Mouse (Mus musculus) cerebellum, adult 11-12 months (tissue): ENCODE measurements at regions not wholly inside any gene's neighbourhood (a gene's known extent, or its start where the extent isn't known, plus 50 kb on each side); places are given as distances from the start of the nearest gene placed in this dataset.
"Not testable (repeated sequence)": the region's sequence is repeated elsewhere in the genome, so short reads cannot be mapped to it uniquely, and the experiment has no call there.

Experiments used
- DNase-seq: peaks from one replicate; pipeline ENCODE4 v3.0.0; 2022

- no peak for DNase-seq
These were observed 75.0 kb downstream of the Suds3 start for GRCm38 (mm10) chr5:117040878-117041277.

GRCm38 (mm10) chr5:117037261-117037660 is 78.7 kb downstream of the Suds3 start:
- no peak for DNase-seq

GRCm38 (mm10) chr5:117032130-117032529 is 83.8 kb downstream of the Suds3 start:
- DNase-seq = peak; percentile 91

DNA sequence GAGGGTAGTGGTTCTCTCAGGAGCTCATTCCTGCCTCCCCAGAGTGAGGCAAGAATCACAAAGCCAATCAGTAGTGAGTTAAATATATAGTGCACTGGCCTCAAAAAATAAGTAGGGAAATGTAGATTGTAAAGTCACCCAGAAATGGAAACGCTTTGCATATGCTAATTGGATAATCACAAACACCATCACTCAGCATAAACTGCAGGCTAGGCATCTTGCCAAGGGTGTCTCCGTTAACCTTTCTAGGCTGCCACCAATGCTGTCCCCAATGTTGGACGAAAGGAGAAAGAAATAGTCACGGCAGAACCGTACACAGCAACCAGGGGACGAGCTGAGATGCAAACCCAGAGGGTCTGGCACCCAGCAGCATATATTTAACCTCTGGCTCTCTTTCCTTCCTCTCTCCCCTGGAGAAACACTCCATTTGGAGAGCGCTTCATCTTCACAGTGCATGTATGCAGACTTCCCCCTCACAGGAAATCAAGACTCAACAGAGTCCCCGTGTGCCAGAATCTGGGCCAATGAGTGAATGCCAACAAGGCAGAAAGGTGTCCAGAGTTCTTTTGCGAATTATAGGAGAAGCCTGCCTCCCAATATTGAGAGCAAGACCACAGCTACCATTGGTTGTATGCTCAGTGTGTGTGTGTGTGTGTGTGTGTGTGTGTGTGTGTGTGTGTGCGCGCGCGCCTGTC is 90.1 kb downstream of the Suds3 start:
- DNase-seq = no peak

- no peak for DNase-seq
These were observed 97.3 kb downstream of the Suds3 start for GRCm38 (mm10) chr5:117018419-117019150.

DNA sequence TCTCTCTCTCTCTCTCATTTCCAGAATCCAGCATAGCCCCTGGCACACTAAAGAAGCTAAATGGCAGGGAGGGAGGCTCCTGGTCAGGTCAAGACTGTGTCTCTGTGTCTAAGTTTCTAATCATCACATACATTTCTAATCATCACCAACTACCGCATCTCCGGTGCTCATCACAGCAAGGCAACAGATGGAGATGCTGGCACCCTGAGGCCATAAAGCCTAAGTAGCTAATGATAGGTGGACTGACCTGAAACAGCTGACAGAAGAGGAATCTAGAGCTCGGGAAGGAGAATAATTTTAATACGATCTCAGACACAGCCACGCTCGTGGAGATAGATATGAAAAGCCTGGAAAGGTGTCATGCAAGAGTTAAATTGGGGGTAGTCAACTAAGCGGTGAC is 104.8 kb downstream of the Suds3 start:
- peak; percentile 67 for DNase-seq

DNA sequence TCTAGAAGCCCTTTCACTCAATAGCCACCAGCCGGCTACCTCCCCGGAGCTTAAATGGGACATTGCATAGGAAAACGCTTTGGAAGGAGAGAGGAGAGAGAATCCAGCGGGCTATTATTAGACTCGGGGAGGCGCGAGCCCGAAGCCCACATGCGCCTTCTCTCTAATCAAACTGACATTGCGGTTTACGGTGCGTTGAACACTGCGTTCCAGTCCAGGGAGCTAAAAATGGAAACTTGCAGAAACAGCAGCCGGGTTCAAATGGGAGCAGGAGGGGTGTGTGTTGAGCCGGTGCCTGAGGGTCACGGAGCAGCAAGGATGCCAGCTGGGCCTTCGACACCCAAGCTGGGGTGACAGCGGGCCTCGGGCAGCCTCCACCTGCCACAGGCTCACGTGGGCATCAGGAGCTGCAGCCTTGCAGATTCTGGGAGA is 115.1 kb downstream of the Suds3 start:
- peak; percentile 87 for DNase-seq

DNA sequence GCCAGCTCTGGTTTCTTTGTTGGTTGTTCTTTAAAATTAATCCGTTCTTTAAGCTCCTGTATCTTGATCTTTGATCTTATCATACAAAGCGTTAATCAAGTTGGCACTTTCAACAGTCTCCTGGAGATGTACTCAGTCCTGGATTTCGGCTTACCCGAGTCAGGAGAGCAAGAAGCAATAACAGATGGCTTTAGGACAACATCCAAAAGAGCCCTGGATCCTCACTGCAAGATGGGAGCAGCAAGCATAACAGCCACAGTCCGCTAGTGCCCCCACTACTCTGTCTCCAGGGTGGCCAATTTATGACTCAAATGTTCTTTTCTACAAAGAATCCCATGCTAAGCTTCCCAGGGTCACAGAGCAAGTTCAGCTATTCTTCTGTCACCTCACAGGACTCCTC is 121.4 kb downstream of the Suds3 start:
- DNase-seq = no peak

DNA sequence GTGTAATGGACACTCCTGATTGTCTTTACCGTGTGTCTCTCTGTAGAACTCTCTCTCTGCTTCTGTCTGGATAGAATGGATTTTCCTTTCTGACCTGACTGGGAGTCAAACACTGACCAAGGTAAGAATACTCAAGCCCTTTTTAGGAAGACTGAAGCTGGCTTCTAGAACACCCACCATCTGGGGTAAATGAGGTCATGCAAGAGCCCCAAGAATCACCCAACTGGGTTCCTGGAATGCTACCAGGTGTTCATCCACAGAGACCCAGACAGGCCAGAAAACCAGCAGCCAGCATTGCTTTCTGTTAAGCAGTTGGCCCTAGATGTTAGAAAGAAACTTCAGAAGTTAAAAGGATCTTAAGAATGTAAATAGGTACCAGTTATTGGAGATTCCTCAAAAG is 122.2 kb downstream of the Suds3 start:
- DNase-seq = peak; percentile 61

GRCm38 (mm10) chr5:116991461-116991860 is 124.5 kb downstream of the Suds3 start:
- DNase-seq = peak; percentile 84

GRCm38 (mm10) chr5:116971474-116971873 is 144.4 kb downstream of the Suds3 start:
- not testable (repeated sequence) for DNase-seq

DNA sequence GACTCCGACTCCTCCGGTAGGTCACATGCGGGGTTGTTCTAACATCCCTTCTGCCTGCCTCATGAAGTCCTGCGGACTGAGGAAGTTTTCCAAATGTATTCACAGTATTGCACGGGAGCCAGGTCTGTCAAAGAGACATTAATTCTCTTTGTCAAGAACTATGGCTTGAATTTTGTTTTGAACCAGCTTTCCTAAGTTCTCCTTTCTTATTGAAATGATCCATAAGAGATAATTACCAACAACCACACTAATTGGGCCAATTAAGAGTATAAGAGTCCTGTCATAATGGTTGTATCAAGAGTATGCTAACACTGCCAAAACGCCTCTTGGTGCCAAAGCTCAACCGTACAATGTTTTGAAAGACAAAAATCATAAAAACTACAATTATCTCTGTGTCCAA is 151.7 kb downstream of the Suds3 start:
- DNase-seq = no peak

DNA sequence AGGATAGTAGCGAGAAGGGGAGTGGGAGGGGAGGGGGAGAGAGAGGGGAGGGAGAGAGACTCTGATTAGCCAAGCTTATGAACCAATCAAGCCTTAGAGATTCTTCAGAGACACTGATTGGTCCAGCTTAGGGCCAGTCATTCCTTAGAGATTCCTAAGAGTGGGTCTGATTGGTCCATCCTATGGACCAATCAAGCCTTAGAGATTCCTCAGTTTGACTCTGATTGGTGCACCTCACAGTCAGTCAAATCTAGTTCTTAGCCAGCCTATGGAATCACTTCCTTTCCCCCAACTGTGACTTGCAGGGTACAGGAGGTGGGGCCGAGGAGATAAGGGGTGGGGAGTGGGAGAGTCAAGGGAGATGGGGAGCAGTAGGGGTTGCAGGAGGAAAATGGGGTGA is 152.8 kb downstream of the Suds3 start:
- no peak for DNase-seq

DNA sequence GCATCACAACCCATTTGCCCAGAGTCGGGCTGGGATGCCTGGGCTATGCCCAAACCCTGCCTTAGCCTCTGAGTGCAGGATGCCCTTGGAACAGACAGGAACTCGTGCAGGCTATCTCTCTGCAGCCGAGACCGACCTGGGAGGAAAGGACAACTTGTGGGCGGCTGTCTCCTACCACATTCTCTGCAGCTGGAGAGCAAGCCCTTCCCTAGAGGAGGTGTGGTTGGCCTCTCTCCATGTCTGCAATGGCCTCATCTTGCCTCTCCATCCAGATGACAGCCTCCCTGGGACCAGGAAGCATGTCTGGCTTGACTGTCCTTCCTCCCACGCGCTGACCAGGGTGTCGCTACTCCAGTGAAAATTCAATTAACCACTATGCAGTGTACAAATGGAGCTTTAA is 155.9 kb downstream of the Suds3 start:
- DNase-seq = no peak

DNA sequence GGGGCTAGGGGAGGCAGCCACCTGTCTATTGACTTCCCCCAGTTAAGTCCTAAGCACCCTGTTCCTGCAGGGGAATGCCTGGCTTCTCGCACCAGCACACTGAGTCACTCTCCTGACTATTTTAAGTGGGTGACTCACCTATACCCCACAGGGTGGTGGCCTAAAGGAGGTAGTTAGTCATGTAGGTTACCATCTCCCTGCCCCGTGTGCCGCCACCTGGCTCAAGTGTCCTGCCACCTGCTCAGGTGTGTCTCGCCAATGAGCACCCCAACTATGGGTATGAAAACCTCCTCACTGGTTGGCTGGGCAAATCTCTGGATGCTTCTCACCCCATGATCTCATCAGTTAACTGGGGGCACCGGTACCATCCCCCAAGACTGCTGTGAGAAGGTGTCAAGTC is 157.8 kb downstream of the Suds3 start:
- DNase-seq = peak; percentile 33

DNA sequence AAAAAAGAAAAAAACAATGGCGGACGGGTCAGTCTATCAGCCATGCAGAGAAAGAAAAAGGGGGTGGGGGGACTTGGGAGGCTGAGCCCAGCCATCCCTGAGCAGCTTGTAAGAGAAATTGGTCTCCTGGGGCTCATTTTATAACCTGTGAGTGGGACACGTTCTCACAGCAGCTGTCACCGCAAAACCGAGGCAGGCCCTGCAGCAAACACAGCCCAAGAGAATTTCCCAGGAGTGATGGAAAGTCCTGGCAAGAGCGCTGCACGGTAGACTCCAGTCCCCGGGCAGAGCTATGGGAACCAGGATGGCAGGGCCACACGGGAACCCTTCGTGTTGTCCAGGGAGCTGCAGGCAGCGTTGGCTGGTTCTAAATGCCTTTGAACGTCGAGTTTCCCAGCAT is 159.3 kb downstream of the Suds3 start:
- no peak for DNase-seq

- DNase-seq = no peak
These were observed 165.5 kb downstream of the Suds3 start for GRCm38 (mm10) chr5:116950280-116950881.

- no peak for DNase-seq
These were observed 181.3 kb downstream of the Suds3 start for GRCm38 (mm10) chr5:116934585-116934984.

DNA sequence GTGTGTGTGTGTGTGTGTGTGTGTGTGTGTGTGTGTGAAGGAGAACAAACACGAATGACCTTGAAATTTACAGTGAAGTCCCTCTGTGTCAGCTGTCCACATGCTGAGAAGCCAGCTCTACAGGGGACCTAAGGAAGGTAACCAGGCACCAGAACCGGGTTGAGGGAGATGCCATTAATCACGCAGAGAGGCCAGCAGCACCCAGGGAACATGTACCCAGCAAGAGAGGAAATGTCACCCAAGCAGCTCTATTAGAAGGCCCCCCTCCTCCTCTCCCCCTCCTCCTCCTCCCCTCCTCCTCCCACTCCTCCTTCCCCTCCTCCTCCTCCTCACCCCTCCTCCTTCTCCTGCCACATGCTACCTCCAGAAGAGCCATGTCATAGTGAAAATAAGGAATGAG is 181.8 kb downstream of the Suds3 start:
- no peak for DNase-seq

DNA sequence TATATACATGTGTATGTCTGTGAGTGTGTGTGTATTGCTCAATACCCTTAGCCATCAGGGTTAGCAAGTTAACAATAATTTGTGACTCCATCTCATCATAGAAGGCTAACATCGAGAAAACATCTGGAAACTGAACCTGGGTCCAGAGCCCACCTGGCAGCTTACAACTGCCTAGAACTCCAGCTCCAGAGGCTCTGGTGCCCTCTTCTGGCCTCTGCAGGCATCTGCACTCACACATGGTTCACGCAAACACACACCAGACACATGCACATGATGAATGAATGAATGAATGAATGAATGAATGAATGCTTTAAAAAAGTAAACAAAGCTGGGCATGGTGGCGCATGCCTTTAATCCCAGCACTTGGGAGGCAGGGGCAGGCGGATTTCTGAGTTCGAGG is 182.8 kb downstream of the Suds3 start:
- DNase-seq = no peak

- no peak for DNase-seq
These were observed 192.2 kb downstream of the Suds3 start for GRCm38 (mm10) chr5:116923761-116924160.

GRCm38 (mm10) chr5:116922059-116922671 is 193.7 kb downstream of the Suds3 start:
- DNase-seq = no peak

DNA sequence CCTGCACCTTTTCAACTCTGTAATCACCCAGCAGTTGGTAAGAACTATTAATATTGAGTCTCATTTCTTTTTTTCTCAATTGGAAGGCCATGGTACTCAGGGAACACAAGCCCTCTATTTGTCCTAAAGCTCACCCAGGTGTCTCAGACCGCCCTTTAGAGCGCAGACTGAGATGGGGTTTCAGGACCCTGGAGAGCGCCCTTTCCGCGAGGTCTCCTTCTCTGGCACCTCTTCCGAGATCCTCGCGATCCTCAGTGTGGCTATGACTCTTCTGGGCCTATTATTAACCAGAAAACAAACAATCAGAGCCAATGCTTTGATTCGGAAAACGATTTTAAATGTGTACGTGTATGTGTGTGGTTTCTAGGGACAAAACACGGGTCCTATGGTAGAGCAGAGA is 201.0 kb downstream of the Suds3 start:
- no peak for DNase-seq

DNA sequence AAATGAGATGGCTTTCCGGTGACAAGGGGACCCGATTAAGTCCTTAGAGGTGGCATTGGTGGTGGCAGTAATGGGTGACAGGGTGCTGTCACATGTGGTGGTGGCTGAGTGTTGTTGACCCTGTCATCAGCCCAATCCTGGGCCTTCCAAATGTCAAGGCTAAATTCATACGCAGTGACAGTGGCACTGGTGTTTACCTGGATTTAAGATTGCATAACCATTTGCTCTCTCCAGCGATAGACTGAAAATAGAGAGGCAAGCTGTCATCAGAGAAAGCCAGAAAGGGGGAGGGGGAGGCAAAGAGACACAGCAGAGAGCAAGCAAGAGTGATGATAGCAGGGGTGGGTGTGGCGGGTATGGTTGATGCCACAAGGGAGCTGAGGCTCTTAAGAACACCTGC is 215.1 kb downstream of the Suds3 start:
- DNase-seq = no peak
